Mouse (Mus musculus) midbrain, embryonic 11.5 days (tissue): ENCODE results near the gene Gm21778. TPM values are rescaled to one million over a fixed set of nuclear protein-coding genes. Genes with fewer than 3 reads are reported as not detected.
"Not testable (repeated sequence)": the region's sequence is repeated elsewhere in the genome, so short reads cannot be mapped to it uniquely, and the experiment has no call there.

Experiments
- ATAC-seq: fragments of 200-750 bp; cut with Nextera tagmentation; 2 replicates; pipeline ENCODE4 v1.8.0; 2017; ENCODE audit warnings: moderate TSS enrichment, moderate library complexity; ENCODE audit not compliant: low FRiP score
- DNase-seq: peaks from one replicate; pipeline ENCODE4 v3.0.0; 2015; ENCODE audit warnings: low spot score; ENCODE audit errors: missing footprints
- H3K27ac ChIP-seq: fragments of 300-500 bp; sonication (generic); 2 replicates; pipeline ENCODE4 v1.5.1; 2014; ENCODE audit warnings: low read depth, low read length
- H3K27me3 ChIP-seq: fragments of 300-500 bp; sonication (generic); 2 replicates; pipeline ENCODE4 v1.6.1; 2014; ENCODE audit warnings: mild to moderate bottlenecking, low read length, moderate library complexity, mixed read lengths; ENCODE audit not compliant: control insufficient read depth, insufficient read depth
- H3K36me3 ChIP-seq: fragments of 300-500 bp; sonication (generic); 2 replicates; pipeline ENCODE4 v1.6.1; 2014; ENCODE audit warnings: mild to moderate bottlenecking, low read length, moderate library complexity, mixed read lengths; ENCODE audit not compliant: control insufficient read depth, insufficient read depth
- H3K4me1 ChIP-seq: fragments of 300-500 bp; sonication (generic); 2 replicates; pipeline ENCODE4 v1.6.1; 2014; ENCODE audit warnings: low read length; ENCODE audit not compliant: control insufficient read depth, insufficient read depth
- H3K4me2 ChIP-seq: fragments of 300-500 bp; sonication (generic); 2 replicates; pipeline ENCODE4 v1.6.1; 2014; ENCODE audit warnings: mild to moderate bottlenecking, moderate library complexity
- H3K4me3 ChIP-seq: fragments of 300-500 bp; sonication (generic); 2 replicates; pipeline ENCODE4 v1.5.1; 2014; ENCODE audit warnings: low read depth, low read length
- H3K9ac ChIP-seq: fragments of 300-500 bp; sonication (generic); 2 replicates; pipeline ENCODE4 v1.6.1; 2014; ENCODE audit warnings: low read length
- H3K9me3 ChIP-seq: fragments of 300-500 bp; sonication (generic); 2 replicates; pipeline ENCODE4 v1.6.1; 2016; ENCODE audit warnings: low read length; ENCODE audit not compliant: control insufficient read depth
- polyA plus RNA-seq: library from polyadenylated mRNA; unstranded; fragments of >200 nt; fragmentation: Nextera tagmentation; extraction: Ambion mirVana; gene quantifications from 2 replicates; pipeline ENCODE4 v1.2.1, GENCODE M21; 2014

Gm21778 gene
- not detected in 2 replicates for polyA plus RNA-seq

DNA sequence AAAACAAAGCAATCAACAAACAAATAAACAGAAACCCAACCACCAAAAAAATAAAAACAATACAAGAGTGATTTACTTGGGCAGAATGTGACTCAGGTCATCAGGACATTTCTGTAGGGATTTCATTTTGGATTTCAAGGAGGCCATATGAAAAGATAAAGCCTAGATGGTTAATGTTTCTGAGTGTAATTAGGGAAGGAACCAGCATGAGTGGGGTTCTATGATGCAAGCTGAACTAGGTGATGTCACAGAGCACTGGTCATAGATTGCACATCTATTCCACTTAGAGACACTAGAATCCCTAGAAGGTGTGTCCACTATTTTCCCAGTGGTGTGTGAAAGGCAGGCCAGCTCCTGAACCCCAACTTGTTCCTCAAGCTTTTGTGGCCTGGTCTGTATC lies at the start of gene Gm21778:
Gene Gm21778 (plus strand): TSS at position 301 of the 400 bp plus-strand sequence.
- not testable (repeated sequence) for H3K9ac ChIP-seq, DNase-seq, H3K36me3 ChIP-seq, ATAC-seq, H3K4me2 ChIP-seq, H3K27ac ChIP-seq, H3K4me1 ChIP-seq, H3K4me3 ChIP-seq, H3K27me3 ChIP-seq, H3K9me3 ChIP-seq

Other genes with a start within 250 kb of the Gm21778 start
- not detected in 2 replicates for gene Gm20914, start 216.5 kb upstream of the Gm21778 start, polyA plus RNA-seq
- gene Gm28171, start 149.1 kb upstream of the Gm21778 start, polyA plus RNA-seq: not detected in 2 replicates